Mouse (Mus musculus) liver, adult 2 months (tissue): ENCODE results near the gene Vps37b.

Experiments used
- CTCF ChIP-seq: fragments of 200-500 bp; IDR thresholded peaks from 2 replicates; pipeline ENCODE4 v1.5.1; 2011; ENCODE audit warnings: low read depth, low read length, control low read depth
- POLR2A ChIP-seq: fragments of 200-500 bp; IDR thresholded peaks from 2 replicates; pipeline ENCODE4 v1.6.1; 2011; ENCODE audit warnings: low read length, control low read depth; ENCODE audit not compliant: insufficient read depth; ENCODE audit errors: extremely low read depth

- TF ChIP-seq CTCF (no peak), POLR2A (no peak)
Observed at GRCm38 (mm10) chr5:124077241-124077640, 45.2 kb upstream of the Vps37b start.
